Mouse (Mus musculus) kidney, adult 2 months (tissue): ENCODE data around the gene Gemin5.

Experiments used
- CTCF ChIP-seq: fragments of 200-500 bp; conservative IDR thresholded peaks from 2 replicates; pipeline ENCODE4 v1.5.1; 2011; ENCODE audit warnings: low read depth, mild to moderate bottlenecking, control low read depth, low read length, moderate library complexity, mixed read lengths; ENCODE audit not compliant: insufficient read depth, insufficient read length
- POLR2A ChIP-seq: fragments of 200-500 bp; IDR thresholded peaks from one replicate; pipeline ENCODE4 v1.6.1; 2011; ENCODE audit warnings: low read depth, low read length, control low read depth

DNA sequence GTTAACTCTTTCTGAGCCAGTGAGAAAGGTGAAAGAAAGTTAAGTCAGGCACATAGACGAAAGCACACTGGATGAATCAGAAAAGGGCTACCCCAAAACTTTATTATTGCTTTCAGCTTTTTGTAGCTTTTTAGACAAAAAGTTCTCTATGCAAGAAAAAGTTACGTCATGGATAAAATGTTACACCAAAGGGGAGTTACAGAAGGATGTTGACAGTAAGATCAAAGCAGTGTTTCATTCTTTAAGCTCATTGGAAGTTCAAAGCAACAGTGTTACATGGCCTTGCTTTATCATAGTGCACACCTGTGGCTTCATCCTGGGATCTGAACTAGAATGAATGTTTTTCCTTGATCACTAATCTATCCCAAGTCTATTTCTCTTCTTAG lies 43.3 kb upstream of the Gemin5 start:
- TF ChIP-seq CTCF: no peak
- TF ChIP-seq POLR2A: no peak
